Comparison of ENCODE assay signal across 12 mouse cellular contexts in genomic region chr17:45911201-45911731, GRCm38 (mm10).
A peak's percentile ranks its signal among the peaks of the same experiment; 100 is the strongest.
DNase-seq lines count a peak whose midpoint lies in the region.
"Had no signal": no experiment of that assay in that cellular context is flagged by ENCODE, and none has a peak within 500 bp of the region (broad histone marks: within the 10 kb centered on the region; RNA-seq: fewer than 3 reads in every experiment).

No protein-coding gene starts in this region.

- WGBS in embryonic facial prominence, embryonic 10.5 days: 90% methylated on average over 13 of the region's 13 CpGs

- H3K4me1 ChIP-seq in embryonic facial prominence, embryonic 10.5 days: peaks cover 25% of the 10 kb centered on the region
- H3K4me1 ChIP-seq: midbrain, embryonic 12.5 days had no signal

- H3K27me3 ChIP-seq in embryonic facial prominence, embryonic 10.5 days (replicated peaks; ENCODE audit: low read depth, poor library complexity, severe bottlenecking): peaks cover 10% of the 10 kb centered on the region; the same call in 1 of the 2 replicates
- H3K27me3 ChIP-seq: kidney, embryonic 15.5 days had no signal

- no peak overlapping the region for H3K4me3 ChIP-seq in embryonic facial prominence, embryonic 10.5 days
- H3K4me3 ChIP-seq: kidney, embryonic 15.5 days; midbrain, embryonic 12.5 days had no signal

- intact Hi-C loops in heart, postnatal 36 days (cut with DNase I): no loop called here
- intact Hi-C loops in left cerebral cortex, postnatal 36 days (cut with DNase I): no loop called here

- H3K36me3 ChIP-seq in embryonic facial prominence, embryonic 10.5 days (replicated peaks): 0 out of 2 replicates have a peak, but pooled peaks cover 3% of the 10 kb centered on the region
- H3K36me3 ChIP-seq: kidney, embryonic 15.5 days; midbrain, embryonic 12.5 days had no signal

- no peak overlapping the region for H3K27ac ChIP-seq in embryonic facial prominence, embryonic 10.5 days (replicated peaks)
- H3K27ac ChIP-seq: kidney, embryonic 15.5 days; liver, embryonic 14.5 days; midbrain, embryonic 12.5 days had no signal

- peaks cover 12% of the 10 kb centered on the region for H3K9me3 ChIP-seq in embryonic facial prominence, embryonic 10.5 days
- H3K9me3 ChIP-seq: midbrain, embryonic 12.5 days had no signal

- peak; percentile 81 for DNase-seq in cerebellum, adult 11-12 months
- peak; percentile 72 for DNase-seq in cerebellum, adult 9-10 months
- DNase-seq in gastrocnemius, postnatal 25 days: peak; percentile 84
- peak; percentile 32 to 53 for DNase-seq in heart, postnatal 36 days
- DNase-seq in left cerebral cortex, postnatal 36 days (ENCODE audit: low spot score in 2 of 2): no peak
- no peak for DNase-seq in embryonic facial prominence, embryonic 10.5 days (ENCODE audit: low spot score)
- no peak for DNase-seq in ovary, postnatal 10 days (ENCODE audit: low spot score)
- DNase-seq: lung, postnatal 36 days; thymus, postnatal 25 days had no signal

Comparison
In these comparisons a context has a peak if more than half of its experiments do, and no peak if none do; other contexts are left out.
1. DNase-seq: peak in cerebellum, adult 11-12 months (single experiment), cerebellum, adult 9-10 months (single experiment), gastrocnemius, postnatal 25 days (single experiment) and heart, postnatal 36 days (2 of 2); none in left cerebral cortex, postnatal 36 days (0 of 2), embryonic facial prominence, embryonic 10.5 days (single experiment) and ovary, postnatal 10 days (single experiment).